Mouse (Mus musculus) cortical plate, adult 2 months (tissue): ENCODE data around the gene Gm4787.

Experiments used
- CTCF ChIP-seq: fragments of 200-500 bp; IDR thresholded peaks from 2 replicates; pipeline ENCODE4 v1.5.1; 2011; ENCODE audit warnings: mild to moderate bottlenecking, control low read depth, low read length; ENCODE audit not compliant: insufficient read depth; ENCODE audit errors: extremely low read depth
- POLR2A ChIP-seq: fragments of 200-500 bp; IDR thresholded peaks from 2 replicates; pipeline ENCODE4 v1.6.1; 2011; ENCODE audit warnings: mild to moderate bottlenecking, low read length, control low read depth; ENCODE audit not compliant: insufficient read depth; ENCODE audit errors: extremely low read depth

GRCm38 (mm10) chr12:81408966-81409365 is 29.7 kb upstream of the Gm4787 start:
- TF ChIP-seq CTCF (no peak), POLR2A (no peak)
